Mouse (Mus musculus): ENCODE results near the gene Lta.

The Lta gene

GRCm38 (mm10) chr17:35159638-35160037, 45.5 kb downstream of the Lta start:
- no peak for DNase-seq (ENCODE audit: low read depth, low spot score)

GRCm38 (mm10) chr17:35158850-35159593, 46.1 kb downstream of the Lta start:
- no peak for DNase-seq (ENCODE audit: low read depth, low spot score)

GRCm38 (mm10) chr17:35157661-35158175, 47.4 kb downstream of the Lta start:
- DNase-seq (ENCODE audit: low read depth, low spot score) = no peak

- DNase-seq (ENCODE audit: low read depth, low spot score) = no peak
These were observed 47.9 kb downstream of the Lta start for GRCm38 (mm10) chr17:35157254-35157653.

GRCm38 (mm10) chr17:35156461-35157200, 48.5 kb downstream of the Lta start:
- no peak for DNase-seq (ENCODE audit: low read depth, low spot score)

GRCm38 (mm10) chr17:35155451-35155850, 49.7 kb downstream of the Lta start:
- DNase-seq (ENCODE audit: low read depth, low spot score) = no peak

GRCm38 (mm10) chr17:35154616-35155015, 50.5 kb downstream of the Lta start:
- no peak for DNase-seq (ENCODE audit: low read depth, low spot score)

- DNase-seq (ENCODE audit: low read depth, low spot score) = no peak
These were observed 51.2 kb downstream of the Lta start for GRCm38 (mm10) chr17:35153931-35154330.
